Mouse (Mus musculus): ENCODE data around the gene Larp6. TPM values are rescaled to one million over a fixed set of nuclear protein-coding genes. Genes with fewer than 3 reads are reported as not detected.

Larp6 gene
- total and polyA plus RNA-seq, 3 experiments: not detected

DNA sequence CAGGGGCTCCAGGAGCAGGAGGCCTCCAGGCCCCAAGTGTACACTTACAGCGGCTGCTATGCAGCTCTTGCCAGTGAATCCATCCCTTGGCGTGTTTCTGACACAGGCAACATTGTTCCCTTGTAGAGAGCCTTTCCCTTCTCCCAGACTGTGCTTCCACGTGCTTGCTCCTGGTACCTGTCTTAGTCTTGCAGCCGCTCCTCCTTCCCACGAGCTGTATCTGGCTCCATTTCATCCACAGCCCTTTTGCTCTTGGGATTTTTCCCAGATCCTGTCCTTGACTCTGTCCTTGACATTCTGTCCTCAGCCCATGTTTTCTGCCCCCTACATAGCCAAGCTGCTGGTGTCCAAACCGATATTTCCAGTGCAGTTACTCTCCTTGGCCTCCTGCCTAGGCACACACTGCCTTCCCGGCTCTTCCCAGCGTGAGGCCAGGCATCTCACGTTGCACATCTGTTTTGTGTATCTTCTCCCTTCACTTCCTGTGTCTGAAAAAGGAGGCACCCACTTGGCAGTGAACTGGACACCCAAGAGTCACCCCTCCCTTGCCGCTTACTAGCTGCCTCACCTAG is 46.7 kb downstream of the Larp6 start:
- dilution Hi-C loops (cut with MboI; ENCODE audit: extremely low pct_ligation_motif_present, extremely low pct_unique_long_range_greater_than_20kb, low sequenced_read_pairs) (no loop called here), in situ Hi-C loops (cut with MboI; ENCODE audit: low pct_ligation_motif_present, low pct_unique_long_range_greater_than_20kb, low sequenced_read_pairs) (no loop called here)
- no peaks in the 10 kb centered on the region for H3K79me2 ChIP-seq (replicated peaks; ENCODE audit: control insufficient read depth, extremely low read depth, insufficient read depth, poor library complexity, severe bottlenecking)
- H3K36me3 ChIP-seq (replicated peaks in 1 of 2; ENCODE audit: control insufficient read depth in 1 of 2, insufficient read depth in 1 of 2, low read length in 1 of 2): no peaks in the 10 kb centered on the region
- no peaks in the 10 kb centered on the region for H3K27me3 ChIP-seq (replicated peaks)
- no peak overlapping the region for H3K4me2 ChIP-seq (ENCODE audit: insufficient read depth, low read depth, poor library complexity, severe bottlenecking)
- H3K9me3 ChIP-seq (replicated peaks; ENCODE audit: low read length): peaks cover 2% of the 10 kb centered on the region
- no peak overlapping the region for H3K4me3 ChIP-seq (replicated peaks in 1 of 3; ENCODE audit: low read depth in 2 of 3, low read length in 2 of 3, poor library complexity in 1 of 3)
- no peak overlapping the region for H3K9ac ChIP-seq (ENCODE audit: insufficient read depth, low read depth)
- DNase-seq (ENCODE audit: extremely low read depth): no peak
- peaks cover 0 to 13% of the 10 kb centered on the region in 2 experiments; a peak in 2 of 4 replicates for H3K4me1 ChIP-seq (ENCODE audit: control insufficient read depth in 1 of 2, insufficient read depth in 2 of 2)
- H3K27ac ChIP-seq (ENCODE audit: insufficient read depth, low read depth): no peak overlapping the region
- no peak for TF ChIP-seq POLR2A (IDR thresholded peaks at IDR 0.05; ENCODE audit: low read depth, low read length)
- no peak for TF ChIP-seq TCF12 (IDR thresholded peaks at IDR 0.05; ENCODE audit: low read depth, low read length)
- TF ChIP-seq SMC3 (IDR thresholded peaks at IDR 0.05; ENCODE audit: low read depth, low read length): no peak

DNA sequence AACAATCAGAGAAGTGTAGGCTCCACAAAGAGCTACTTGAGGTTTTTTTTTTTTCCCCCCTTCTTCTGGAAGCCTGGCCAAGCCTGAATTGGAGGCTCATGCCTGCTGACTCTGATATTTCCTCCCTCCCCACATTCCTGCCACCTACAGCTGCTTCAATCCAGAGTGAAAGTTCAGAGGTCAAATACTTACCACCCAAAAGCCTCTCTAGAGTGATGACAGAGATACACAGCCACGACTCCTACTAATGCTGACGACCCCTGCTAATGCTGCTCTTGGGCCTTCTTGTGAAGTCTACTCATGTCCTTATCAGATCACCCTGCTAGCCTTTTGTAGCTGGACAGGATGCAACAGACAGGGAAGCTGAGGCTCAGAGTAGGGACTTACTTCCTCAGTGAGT is 52.4 kb downstream of the Larp6 start:
- H3K4me3 ChIP-seq (replicated peaks in 1 of 3; ENCODE audit: low read depth in 2 of 3, low read length in 2 of 3, poor library complexity in 1 of 3): no peak overlapping the region
- TF ChIP-seq BHLHE40 (IDR thresholded peaks at IDR 0.05; ENCODE audit: low read depth, low read length) (no peak), TCF12 (IDR thresholded peaks at IDR 0.05; ENCODE audit: low read depth, low read length) (no peak), POLR2AphosphoS2 (IDR thresholded peaks at IDR 0.05; ENCODE audit: low read depth, low read length) (no peak), ZKSCAN1 (IDR thresholded peaks at IDR 0.05; ENCODE audit: borderline replicate concordance, low read depth, low read length) (no peak), MAFK (IDR thresholded peaks at IDR 0.05; ENCODE audit: insufficient replicate concordance, low read length) (no peak), KAT2A (IDR thresholded peaks at IDR 0.05; ENCODE audit: insufficient replicate concordance, low read length) (no peak), ETS1 (conservative IDR thresholded peaks at IDR 0.05; ENCODE audit: low read depth, low read length) (no peak), IRF4 (IDR thresholded peaks at IDR 0.05; ENCODE audit: low read depth, low read length) (no peak), CHD2 (IDR thresholded peaks at IDR 0.05; ENCODE audit: low read length) (no peak), MYC (IDR thresholded peaks at IDR 0.05; ENCODE audit: low read depth, low read length) (no peak), GABPA (IDR thresholded peaks at IDR 0.05; ENCODE audit: insufficient replicate concordance, low read depth, low read length) (no peak), MAX (IDR thresholded peaks at IDR 0.05; ENCODE audit: low read length) (no peak), SMC3 (IDR thresholded peaks at IDR 0.05; ENCODE audit: low read depth, low read length) (no peak), RAD21 (IDR thresholded peaks at IDR 0.05; ENCODE audit: low read depth, low read length) (no peak), HCFC1 (IDR thresholded peaks at IDR 0.05; ENCODE audit: low read depth, low read length) (no peak), ZC3H11A (IDR thresholded peaks at IDR 0.05; ENCODE audit: low read depth, low read length) (no peak), SIN3A (IDR thresholded peaks at IDR 0.05; ENCODE audit: low read length) (no peak), MXI1 (IDR thresholded peaks at IDR 0.05; ENCODE audit: low read depth, low read length) (no peak), E2F4 (IDR thresholded peaks at IDR 0.05; ENCODE audit: insufficient replicate concordance, low read depth, low read length) (no peak)
- H3K27me3 ChIP-seq (replicated peaks): no peaks in the 10 kb centered on the region
- H3K9me3 ChIP-seq (replicated peaks; ENCODE audit: low read length): peaks cover 2% of the 10 kb centered on the region
- DNase-seq (ENCODE audit: extremely low read depth): no peak
- no peak overlapping the region for H3K4me2 ChIP-seq (ENCODE audit: insufficient read depth, low read depth, poor library complexity, severe bottlenecking)
- H3K9ac ChIP-seq (ENCODE audit: insufficient read depth, low read depth): no peak overlapping the region
- H3K79me2 ChIP-seq (replicated peaks; ENCODE audit: control insufficient read depth, extremely low read depth, insufficient read depth, poor library complexity, severe bottlenecking): no peaks in the 10 kb centered on the region
- dilution Hi-C loops (cut with MboI; ENCODE audit: extremely low pct_ligation_motif_present, extremely low pct_unique_long_range_greater_than_20kb, low sequenced_read_pairs) (no loop called here), in situ Hi-C loops (cut with MboI; ENCODE audit: low pct_ligation_motif_present, low pct_unique_long_range_greater_than_20kb, low sequenced_read_pairs) (no loop called here)
- no peaks in the 10 kb centered on the region for H3K36me3 ChIP-seq (replicated peaks in 1 of 2; ENCODE audit: control insufficient read depth in 1 of 2, insufficient read depth in 1 of 2, low read length in 1 of 2)
- H3K27ac ChIP-seq (ENCODE audit: insufficient read depth, low read depth): no peak overlapping the region
- H3K4me1 ChIP-seq (ENCODE audit: control insufficient read depth in 1 of 2, insufficient read depth in 2 of 2): peaks cover 0 to 17% of the 10 kb centered on the region in 2 experiments; a peak in 2 of 4 replicates
